Mouse (Mus musculus): ENCODE results near the gene Dgke. TPM values are rescaled to one million over a fixed set of nuclear protein-coding genes. Genes with fewer than 3 reads are reported as not detected.
"Not testable (repeated sequence)": the region's sequence is repeated elsewhere in the genome, so short reads cannot be mapped to it uniquely, and the experiment has no call there.

Dgke gene
- polyA plus RNA-seq, 1 experiment: 12.8 TPM

DNA sequence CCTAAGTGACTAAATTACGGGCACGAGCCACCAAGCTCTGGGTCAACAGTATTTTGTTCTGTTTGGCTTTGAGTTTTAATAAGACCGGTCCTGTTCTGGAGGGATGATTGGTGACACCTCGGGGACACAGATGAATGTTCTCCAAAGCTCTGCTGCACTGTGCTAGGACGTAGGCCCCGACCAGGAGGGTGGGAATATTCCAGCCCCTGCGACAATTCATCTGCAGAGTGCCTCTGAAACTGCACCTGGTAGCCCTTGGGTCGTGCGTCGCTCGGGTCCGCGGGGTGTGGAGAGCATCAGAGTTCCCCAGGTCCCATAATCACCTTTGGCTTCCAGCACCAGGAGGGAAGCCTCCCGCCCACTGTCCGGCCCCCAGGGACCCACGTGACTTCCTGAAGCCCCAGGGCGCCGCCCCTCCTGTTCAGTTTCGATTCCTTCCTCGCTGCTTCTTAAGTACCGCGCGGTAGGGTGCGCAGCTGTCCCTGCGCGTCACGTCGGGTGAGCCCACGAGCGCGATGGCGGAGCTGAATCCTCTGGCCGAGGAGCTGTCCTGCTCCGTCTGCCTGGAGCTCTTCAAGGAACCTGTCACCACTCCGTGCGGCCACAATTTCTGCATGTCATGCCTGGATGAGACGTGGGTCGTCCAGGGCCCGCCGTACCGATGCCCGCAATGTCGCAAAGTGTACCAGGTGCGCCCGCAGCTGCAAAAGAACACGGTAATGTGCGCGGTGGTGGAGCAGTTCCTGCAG, 67.5 kb downstream of the Dgke start, which contains the start of gene Trim25:
Trim25 (plus strand) TSS at position 403 of the 749 bp plus-strand sequence.
- Histone ChIP-seq H3K27me3 (ENCODE audit: control insufficient read depth, insufficient read depth, low read length, poor library complexity, severe bottlenecking) (no peaks in the 10 kb centered on the region), H3K4me3 (ENCODE audit: low read depth, low read length) (peak within 1 kb of the TSS; percentile 73), H3K27ac (ENCODE audit: insufficient read depth, low read length) (peak within 1 kb of the TSS; percentile 73), H3K9me3 (replicated peaks; ENCODE audit: control insufficient read depth, insufficient read depth, low read length, poor library complexity, severe bottlenecking) (no peaks in the 10 kb centered on the region), H3K9ac (ENCODE audit: low read depth, poor library complexity, severe bottlenecking) (peak within 1 kb of the TSS; percentile 66), H3K4me1 (ENCODE audit: control insufficient read depth, insufficient read depth, low read length) (peaks cover 3% of the 10 kb centered on the region), H3K36me3 (ENCODE audit: control insufficient read depth, insufficient read depth, low read length, poor library complexity, severe bottlenecking) (peaks cover 3% of the 10 kb centered on the region; the same call in 1 of the 2 replicates)
- TF ChIP-seq POLR2A (IDR thresholded peaks at IDR 0.05; ENCODE audit: insufficient read depth, low read length) (peak; percentile 86), CTCF (IDR thresholded peaks at IDR 0.05; ENCODE audit: low read depth, low read length) (no peak), EP300 (IDR thresholded peaks at IDR 0.05; ENCODE audit: insufficient read depth, low read depth, low read length) (peak; percentile 80)

DNA sequence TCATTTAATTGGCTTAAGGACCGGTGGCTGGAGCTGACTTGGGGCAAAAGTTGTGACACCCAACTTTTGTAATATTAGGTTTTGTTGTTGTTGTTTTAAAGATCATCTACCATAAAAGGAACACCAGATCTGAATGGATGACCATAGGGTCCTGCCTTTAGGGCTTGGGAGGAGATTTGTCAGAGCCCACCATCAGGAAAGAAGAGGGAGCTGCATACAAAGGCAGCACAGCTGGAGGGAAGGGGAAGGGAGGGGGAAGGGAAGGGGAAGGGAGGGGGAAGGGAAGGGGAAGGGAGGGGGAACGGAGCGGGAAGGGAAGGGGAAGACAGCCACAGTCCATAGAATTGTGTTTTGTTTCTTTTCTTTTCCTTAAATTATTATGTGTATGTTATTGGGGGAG, 68.2 kb downstream of the Dgke start:
- Histone ChIP-seq H3K4me3 (ENCODE audit: low read depth, low read length) (no peak overlapping the region), H3K27ac (ENCODE audit: insufficient read depth, low read length) (peak overlapping the region; percentile 73)

GRCm38 (mm10) chr11:88997343-88997742, 69.3 kb downstream of the Dgke start:
- not testable (repeated sequence) for H3K4me1 ChIP-seq (ENCODE audit: control insufficient read depth, insufficient read depth, low read length); H3K27me3 ChIP-seq (ENCODE audit: control insufficient read depth, insufficient read depth, low read length, poor library complexity, severe bottlenecking); H3K27ac ChIP-seq (ENCODE audit: insufficient read depth, low read length); H3K4me3 ChIP-seq (ENCODE audit: low read depth, low read length); H3K36me3 ChIP-seq (ENCODE audit: control insufficient read depth, insufficient read depth, low read length, poor library complexity, severe bottlenecking); H3K9me3 ChIP-seq (replicated peaks; ENCODE audit: control insufficient read depth, insufficient read depth, low read length, poor library complexity, severe bottlenecking); H3K9ac ChIP-seq (ENCODE audit: low read depth, poor library complexity, severe bottlenecking)

More for the DNA sequence above, 68.2 kb downstream of the Dgke start:
- TF ChIP-seq EP300 (IDR thresholded peaks at IDR 0.05; ENCODE audit: insufficient read depth, low read depth, low read length) (no peak), POLR2A (IDR thresholded peaks at IDR 0.05; ENCODE audit: insufficient read depth, low read length) (no peak), CTCF (IDR thresholded peaks at IDR 0.05; ENCODE audit: low read depth, low read length) (no peak)
- Histone ChIP-seq H3K9me3 (replicated peaks; ENCODE audit: control insufficient read depth, insufficient read depth, low read length, poor library complexity, severe bottlenecking) (no peaks in the 10 kb centered on the region), H3K36me3 (ENCODE audit: control insufficient read depth, insufficient read depth, low read length, poor library complexity, severe bottlenecking) (peaks cover 3% of the 10 kb centered on the region; the same call in 1 of the 2 replicates), H3K27me3 (ENCODE audit: control insufficient read depth, insufficient read depth, low read length, poor library complexity, severe bottlenecking) (no peaks in the 10 kb centered on the region), H3K4me1 (ENCODE audit: control insufficient read depth, insufficient read depth, low read length) (peaks cover 3% of the 10 kb centered on the region), H3K9ac (ENCODE audit: low read depth, poor library complexity, severe bottlenecking) (peak overlapping the region; percentile 66)

GRCm38 (mm10) chr11:88996427-88996826, 70.2 kb downstream of the Dgke start:
- Histone ChIP-seq H3K9ac (ENCODE audit: low read depth, poor library complexity, severe bottlenecking) (peak overlapping the region; percentile 12), H3K27me3 (ENCODE audit: control insufficient read depth, insufficient read depth, low read length, poor library complexity, severe bottlenecking) (no peaks in the 10 kb centered on the region), H3K27ac (ENCODE audit: insufficient read depth, low read length) (peak overlapping the region; percentile 94), H3K4me3 (ENCODE audit: low read depth, low read length) (no peak overlapping the region), H3K9me3 (replicated peaks; ENCODE audit: control insufficient read depth, insufficient read depth, low read length, poor library complexity, severe bottlenecking) (no peaks in the 10 kb centered on the region), H3K4me1 (ENCODE audit: control insufficient read depth, insufficient read depth, low read length) (peaks cover 3% of the 10 kb centered on the region), H3K36me3 (ENCODE audit: control insufficient read depth, insufficient read depth, low read length, poor library complexity, severe bottlenecking) (no peaks in the 10 kb centered on the region)
- TF ChIP-seq EP300 (IDR thresholded peaks at IDR 0.05; ENCODE audit: insufficient read depth, low read depth, low read length) (no peak), POLR2A (IDR thresholded peaks at IDR 0.05; ENCODE audit: insufficient read depth, low read length) (no peak), CTCF (IDR thresholded peaks at IDR 0.05; ENCODE audit: low read depth, low read length) (no peak)

- Histone ChIP-seq H3K4me1 (ENCODE audit: control insufficient read depth, insufficient read depth, low read length) (peaks cover 2% of the 10 kb centered on the region), H3K9ac (ENCODE audit: low read depth, poor library complexity, severe bottlenecking) (peak overlapping the region; percentile 12), H3K36me3 (ENCODE audit: control insufficient read depth, insufficient read depth, low read length, poor library complexity, severe bottlenecking) (peaks cover 3% of the 10 kb centered on the region; the same call in 1 of the 2 replicates), H3K4me3 (ENCODE audit: low read depth, low read length) (no peak overlapping the region), H3K27ac (ENCODE audit: insufficient read depth, low read length) (peak overlapping the region; percentile 94), H3K9me3 (replicated peaks; ENCODE audit: control insufficient read depth, insufficient read depth, low read length, poor library complexity, severe bottlenecking) (no peaks in the 10 kb centered on the region), H3K27me3 (ENCODE audit: control insufficient read depth, insufficient read depth, low read length, poor library complexity, severe bottlenecking) (no peaks in the 10 kb centered on the region)
- TF ChIP-seq CTCF (IDR thresholded peaks at IDR 0.05; ENCODE audit: low read depth, low read length): no peak
- peak; percentile 68; the same call in 1 of the 2 replicates for TF ChIP-seq EP300 (IDR thresholded peaks at IDR 0.05; ENCODE audit: insufficient read depth, low read depth, low read length)
- TF ChIP-seq POLR2A (IDR thresholded peaks at IDR 0.05; ENCODE audit: insufficient read depth, low read length): no peak
These were observed 71.0 kb downstream of the Dgke start for GRCm38 (mm10) chr11:88995616-88996015.

GRCm38 (mm10) chr11:88994492-88994891, 72.2 kb downstream of the Dgke start:
- Histone ChIP-seq H3K9me3 (replicated peaks; ENCODE audit: control insufficient read depth, insufficient read depth, low read length, poor library complexity, severe bottlenecking) (no peaks in the 10 kb centered on the region), H3K4me3 (ENCODE audit: low read depth, low read length) (no peak overlapping the region), H3K4me1 (ENCODE audit: control insufficient read depth, insufficient read depth, low read length) (peaks cover 2% of the 10 kb centered on the region)

More at GRCm38 (mm10) chr11:88994492-88994891, 72.2 kb downstream of the Dgke start:
- Histone ChIP-seq H3K27me3 (ENCODE audit: control insufficient read depth, insufficient read depth, low read length, poor library complexity, severe bottlenecking) (no peaks in the 10 kb centered on the region), H3K36me3 (ENCODE audit: control insufficient read depth, insufficient read depth, low read length, poor library complexity, severe bottlenecking) (peaks cover 5% of the 10 kb centered on the region; the same call in 1 of the 2 replicates), H3K9ac (ENCODE audit: low read depth, poor library complexity, severe bottlenecking) (no peak overlapping the region), H3K27ac (ENCODE audit: insufficient read depth, low read length) (peak overlapping the region; percentile 70)
- TF ChIP-seq CTCF (IDR thresholded peaks at IDR 0.05; ENCODE audit: low read depth, low read length) (no peak), POLR2A (IDR thresholded peaks at IDR 0.05; ENCODE audit: insufficient read depth, low read length) (no peak), EP300 (IDR thresholded peaks at IDR 0.05; ENCODE audit: insufficient read depth, low read depth, low read length) (no peak)
